Mouse (Mus musculus): ENCODE data around the gene Atp8b5. TPM values are rescaled to one million over a fixed set of nuclear protein-coding genes. Genes with fewer than 3 reads are reported as not detected.
A peak's percentile ranks its signal among the peaks of the same experiment; 100 is the strongest.

The Atp8b5 gene
- polyA plus RNA-seq, 1 experiment from 2014 or later: 0.57 TPM

DNA sequence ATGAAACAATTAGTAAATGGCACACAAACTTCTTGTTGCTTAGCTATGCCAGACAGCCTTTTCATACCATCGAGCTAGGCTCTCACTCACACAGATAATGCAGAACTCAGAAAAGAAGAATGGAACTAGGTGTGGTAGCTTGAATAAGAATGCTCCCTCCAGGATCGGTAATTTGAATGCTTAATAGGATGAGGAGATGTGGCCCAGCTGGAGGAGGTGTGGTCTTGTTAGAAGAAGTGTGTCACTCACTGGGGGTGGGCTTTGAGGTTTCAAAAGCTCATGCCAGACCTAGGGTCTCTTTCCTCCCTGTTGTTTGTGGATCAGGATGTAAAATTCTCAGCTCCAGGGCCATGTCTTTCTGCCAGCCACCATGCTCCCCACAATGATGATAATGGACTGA is 67.8 kb downstream of the Atp8b5 start:
- WGBS: 59% methylated on average over 2 of the region's 2 CpGs
- Histone ChIP-seq H3K4me1 (0 out of 2 replicates have a peak, but pooled peaks cover 2% of the 10 kb centered on the region), H3K36me3 (peaks cover 4% of the 10 kb centered on the region; the same call in 1 of the 2 replicates)

GRCm38 (mm10) chr4:43336176-43336575 is 69.2 kb downstream of the Atp8b5 start:
- peaks cover 4% of the 10 kb centered on the region; the same call in 1 of the 2 replicates for H3K36me3 ChIP-seq
- no peaks in the 10 kb centered on the region for H3K27me3 ChIP-seq (ENCODE audit: low read depth, poor library complexity, severe bottlenecking)
- 0 out of 2 replicates have a peak, but pooled peaks cover 6% of the 10 kb centered on the region for H3K4me1 ChIP-seq
- DNase-seq (ENCODE audit: low spot score): no peak
- no peak overlapping the region for H3K4me3 ChIP-seq
- no peak overlapping the region for H3K27ac ChIP-seq (replicated peaks)
- H3K9me3 ChIP-seq (replicated peaks): peaks cover 8% of the 10 kb centered on the region

More for the DNA sequence above, 67.8 kb downstream of the Atp8b5 start:
- H3K9me3 ChIP-seq (replicated peaks): peaks cover 8% of the 10 kb centered on the region
- no peak overlapping the region for H3K27ac ChIP-seq (replicated peaks)
- no peak overlapping the region for H3K4me3 ChIP-seq
- DNase-seq (ENCODE audit: low spot score): no peak
- H3K27me3 ChIP-seq (ENCODE audit: low read depth, poor library complexity, severe bottlenecking): no peaks in the 10 kb centered on the region

GRCm38 (mm10) chr4:43340096-43340804 is 73.3 kb downstream of the Atp8b5 start:
- H3K36me3 ChIP-seq: peaks cover 4% of the 10 kb centered on the region; the same call in 1 of the 2 replicates
- peaks cover 8% of the 10 kb centered on the region for H3K9me3 ChIP-seq (replicated peaks)
- H3K27ac ChIP-seq (replicated peaks): no peak overlapping the region
- 82% methylated on average over 4 of the region's 4 CpGs for WGBS
- 0 out of 2 replicates have a peak, but pooled peaks cover 6% of the 10 kb centered on the region for H3K4me1 ChIP-seq
- no peaks in the 10 kb centered on the region for H3K27me3 ChIP-seq (ENCODE audit: low read depth, poor library complexity, severe bottlenecking)
- DNase-seq (ENCODE audit: low spot score): no peak
- H3K4me3 ChIP-seq: no peak overlapping the region

GRCm38 (mm10) chr4:43341276-43341891 is 74.4 kb downstream of the Atp8b5 start:
- WGBS: 56% methylated on average over 7 of the region's 7 CpGs

GRCm38 (mm10) chr4:43342443-43342842 is 75.5 kb downstream of the Atp8b5 start:
- WGBS: 90% methylated on average over 10 of the region's 10 CpGs
- H3K36me3 ChIP-seq: no peaks in the 10 kb centered on the region
- DNase-seq (ENCODE audit: low spot score): no peak
- no peak overlapping the region for H3K27ac ChIP-seq (replicated peaks)
- no peaks in the 10 kb centered on the region for H3K27me3 ChIP-seq (ENCODE audit: low read depth, poor library complexity, severe bottlenecking)
- 0 out of 2 replicates have a peak, but pooled peaks cover 6% of the 10 kb centered on the region for H3K4me1 ChIP-seq
- H3K9me3 ChIP-seq (replicated peaks): no peaks in the 10 kb centered on the region; the same call in 1 of the 2 replicates
- H3K4me3 ChIP-seq: no peak overlapping the region

More at GRCm38 (mm10) chr4:43341276-43341891, 74.4 kb downstream of the Atp8b5 start:
- H3K27ac ChIP-seq (replicated peaks): no peak overlapping the region
- no peaks in the 10 kb centered on the region for H3K27me3 ChIP-seq (ENCODE audit: low read depth, poor library complexity, severe bottlenecking)
- H3K9me3 ChIP-seq (replicated peaks): peaks cover 3% of the 10 kb centered on the region
- H3K4me1 ChIP-seq: 0 out of 2 replicates have a peak, but pooled peaks cover 6% of the 10 kb centered on the region
- peak; percentile 38 for DNase-seq (ENCODE audit: low spot score)
- peaks cover under 1% of the 10 kb centered on the region; the same call in 1 of the 2 replicates for H3K36me3 ChIP-seq
- no peak overlapping the region for H3K4me3 ChIP-seq

GRCm38 (mm10) chr4:43344932-43345331 is 78.0 kb downstream of the Atp8b5 start:
- Histone ChIP-seq H3K4me1 (0 out of 2 replicates have a peak, but pooled peaks cover 3% of the 10 kb centered on the region), H3K27ac (replicated peaks) (no peak overlapping the region), H3K9me3 (replicated peaks) (no peaks in the 10 kb centered on the region), H3K27me3 (ENCODE audit: low read depth, poor library complexity, severe bottlenecking) (no peaks in the 10 kb centered on the region), H3K4me3 (no peak overlapping the region), H3K36me3 (no peaks in the 10 kb centered on the region)
- DNase-seq (ENCODE audit: low spot score): no peak
- 93% methylated on average over 2 of the region's 2 CpGs for WGBS

DNA sequence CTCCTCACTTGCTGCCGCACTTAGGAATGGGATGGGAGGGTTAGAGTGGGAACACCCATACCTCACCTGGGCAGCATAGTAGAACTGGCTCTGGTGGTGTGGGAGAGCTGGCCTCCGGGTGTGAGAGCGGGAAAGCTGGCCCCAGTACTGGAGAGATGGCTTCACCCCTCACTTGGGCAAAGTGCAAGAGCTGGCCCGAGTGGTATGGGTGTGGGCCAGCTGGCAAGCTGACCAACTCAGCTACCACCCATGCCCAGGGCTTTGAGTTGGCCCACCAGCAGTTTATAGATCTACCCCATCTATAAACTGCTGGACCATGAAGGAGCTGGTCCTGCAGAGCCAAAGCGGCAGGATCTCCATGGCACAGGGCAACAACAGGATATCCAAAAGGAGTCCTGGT is 82.2 kb downstream of the Atp8b5 start:
- 92% methylated on average over 5 of the region's 5 CpGs for WGBS
- DNase-seq (ENCODE audit: low spot score): no peak
- H3K4me3 ChIP-seq: no peak overlapping the region
- no peaks in the 10 kb centered on the region for H3K36me3 ChIP-seq
- H3K9me3 ChIP-seq (replicated peaks): 0 out of 2 replicates have a peak, but pooled peaks cover 6% of the 10 kb centered on the region
- H3K27me3 ChIP-seq (ENCODE audit: low read depth, poor library complexity, severe bottlenecking): no peaks in the 10 kb centered on the region
- no peak overlapping the region for H3K27ac ChIP-seq (replicated peaks)
- H3K4me1 ChIP-seq: no peaks in the 10 kb centered on the region

DNA sequence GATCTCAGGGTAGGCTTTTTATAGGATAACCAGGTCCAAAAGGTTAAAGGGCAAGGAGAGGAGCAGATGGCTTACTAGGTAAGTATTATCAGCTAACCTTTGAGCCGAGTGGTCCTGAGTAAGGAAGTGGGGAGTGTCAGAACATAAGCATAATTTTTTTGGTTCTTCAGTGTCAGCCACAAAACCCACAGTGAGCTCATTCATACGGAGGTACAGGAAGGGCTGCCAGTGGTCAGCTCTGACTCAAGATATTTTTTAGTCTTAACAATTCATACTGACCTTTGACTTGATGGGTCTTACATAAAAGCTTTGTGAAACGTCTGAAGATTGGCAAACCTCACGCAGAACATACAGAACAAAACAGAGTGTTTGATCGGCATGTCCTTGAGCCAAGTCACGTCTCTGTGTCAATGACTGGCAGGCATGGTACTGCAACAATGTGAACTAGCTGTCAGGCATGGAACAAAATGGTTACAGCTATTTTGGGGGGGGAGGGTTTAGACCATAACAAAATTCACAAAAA is 83.1 kb downstream of the Atp8b5 start:
- Histone ChIP-seq H3K4me1 (no peaks in the 10 kb centered on the region), H3K27me3 (ENCODE audit: low read depth, poor library complexity, severe bottlenecking) (no peaks in the 10 kb centered on the region), H3K36me3 (no peaks in the 10 kb centered on the region), H3K4me3 (no peak overlapping the region), H3K27ac (replicated peaks) (no peak overlapping the region), H3K9me3 (replicated peaks) (0 out of 2 replicates have a peak, but pooled peaks cover 6% of the 10 kb centered on the region)
- DNase-seq (ENCODE audit: low spot score): no peak
- WGBS: 83% methylated on average over 6 of the region's 6 CpGs

- Histone ChIP-seq H3K36me3 (no peaks in the 10 kb centered on the region), H3K9me3 (replicated peaks) (0 out of 2 replicates have a peak, but pooled peaks cover 6% of the 10 kb centered on the region), H3K4me3 (no peak overlapping the region), H3K4me1 (no peaks in the 10 kb centered on the region), H3K27me3 (ENCODE audit: low read depth, poor library complexity, severe bottlenecking) (no peaks in the 10 kb centered on the region), H3K27ac (replicated peaks) (no peak overlapping the region)
- WGBS: 89% methylated on average over 6 of the region's 6 CpGs
- no peak for DNase-seq (ENCODE audit: low spot score)
Measured at GRCm38 (mm10) chr4:43353662-43354061, 86.7 kb downstream of the Atp8b5 start.

- DNase-seq (ENCODE audit: low spot score): no peak
- Histone ChIP-seq H3K4me3 (no peak overlapping the region), H3K27ac (replicated peaks) (no peak overlapping the region), H3K36me3 (no peaks in the 10 kb centered on the region), H3K4me1 (no peaks in the 10 kb centered on the region), H3K27me3 (ENCODE audit: low read depth, poor library complexity, severe bottlenecking) (no peaks in the 10 kb centered on the region), H3K9me3 (replicated peaks) (peaks cover 3% of the 10 kb centered on the region; the same call in 1 of the 2 replicates)
- 89% methylated on average over 11 of the region's 11 CpGs for WGBS
Measured at GRCm38 (mm10) chr4:43364914-43365560, 98.1 kb downstream of the Atp8b5 start.

GRCm38 (mm10) chr4:43367295-43367694 is 100.3 kb downstream of the Atp8b5 start:
- WGBS: 93% methylated on average over 5 of the region's 5 CpGs
- DNase-seq (ENCODE audit: low spot score): no peak
- Histone ChIP-seq H3K36me3 (no peaks in the 10 kb centered on the region), H3K9me3 (replicated peaks) (no peaks in the 10 kb centered on the region), H3K27me3 (ENCODE audit: low read depth, poor library complexity, severe bottlenecking) (no peaks in the 10 kb centered on the region), H3K4me1 (no peaks in the 10 kb centered on the region), H3K4me3 (no peak overlapping the region), H3K27ac (replicated peaks) (no peak overlapping the region)

DNA sequence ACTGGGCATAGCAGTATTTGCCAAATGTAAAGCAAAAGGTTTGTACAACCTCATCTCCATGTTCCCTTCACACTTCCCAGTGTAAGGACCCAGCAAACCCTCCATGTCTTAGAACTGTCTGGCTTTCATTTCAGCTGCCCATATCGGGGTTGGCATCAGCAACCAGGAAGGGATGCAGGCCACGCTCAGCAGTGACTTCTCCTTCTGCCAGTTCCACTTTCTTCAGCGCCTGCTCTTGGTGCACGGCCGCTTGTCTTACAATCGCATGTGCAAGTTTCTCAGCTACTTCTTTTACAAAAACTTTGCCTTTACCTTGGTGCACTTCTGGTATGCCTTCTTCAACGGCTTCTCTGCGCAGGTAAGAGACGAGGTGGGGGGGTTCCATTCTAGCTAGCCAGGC is 100.8 kb downstream of the Atp8b5 start:
- WGBS: 92% methylated on average over 9 of the region's 9 CpGs
- H3K27ac ChIP-seq (replicated peaks): no peak overlapping the region
- H3K9me3 ChIP-seq (replicated peaks): no peaks in the 10 kb centered on the region
- no peaks in the 10 kb centered on the region for H3K36me3 ChIP-seq
- no peaks in the 10 kb centered on the region for H3K4me1 ChIP-seq
- DNase-seq (ENCODE audit: low spot score): no peak
- H3K27me3 ChIP-seq (ENCODE audit: low read depth, poor library complexity, severe bottlenecking): no peaks in the 10 kb centered on the region
- no peak overlapping the region for H3K4me3 ChIP-seq
